Mouse (Mus musculus) brown adipose tissue, adult 24 weeks (tissue): Measurements from ENCODE around the gene Mgat4b. TPM values are rescaled to one million over a fixed set of nuclear protein-coding genes. Genes with fewer than 3 reads are reported as not detected.

Experiments used
- H3K27ac ChIP-seq: fragments of 200-500 bp; replicated peaks from 2 replicates; pipeline ENCODE4 v1.5.1; 2012; ENCODE audit warnings: low read depth, mild to moderate bottlenecking, low read length
- H3K4me1 ChIP-seq: fragments of 200-500 bp; 2 replicates; pipeline ENCODE4 v1.6.1; 2012; ENCODE audit warnings: low read length, mixed read lengths; ENCODE audit not compliant: control insufficient read depth, insufficient read depth, insufficient read length
- H3K4me3 ChIP-seq: fragments of 200-500 bp; 2 replicates; pipeline ENCODE4 v1.5.1; 2012; ENCODE audit warnings: low read depth, mild to moderate bottlenecking, low read length, moderate library complexity; ENCODE audit not compliant: insufficient read depth
- polyA plus RNA-seq: library from polyadenylated mRNA; stranded (reverse); fragments of >200 nt; gene quantifications from 2 replicates; pipeline ENCODE4 v1.2.4, GENCODE M21; 2012; ENCODE audit not compliant: missing spikeins, insufficient read depth, insufficient read length

Mgat4b gene
- polyA plus RNA-seq, 1 experiment = 57.6 TPM

- Histone ChIP-seq H3K4me3 (no peak overlapping the region), H3K27ac (no peak overlapping the region), H3K4me1 (peaks cover 6% of the 10 kb centered on the region)
Measured at GRCm38 (mm10) chr11:50269885-50270284, 59.2 kb downstream of the Mgat4b start.

- Histone ChIP-seq H3K27ac (no peak overlapping the region), H3K4me1 (peaks cover 12% of the 10 kb centered on the region), H3K4me3 (no peak overlapping the region)
Measured at GRCm38 (mm10) chr11:50272819-50273218, 62.1 kb downstream of the Mgat4b start.

GRCm38 (mm10) chr11:50275077-50275476 lies 64.4 kb downstream of the Mgat4b start:
- H3K4me1 ChIP-seq = peaks cover 12% of the 10 kb centered on the region
- H3K27ac ChIP-seq = no peak overlapping the region
- H3K4me3 ChIP-seq = no peak overlapping the region

GRCm38 (mm10) chr11:50275568-50276151 lies 65.0 kb downstream of the Mgat4b start:
- no peak overlapping the region for H3K4me3 ChIP-seq
- H3K4me1 ChIP-seq = peaks cover 12% of the 10 kb centered on the region
- H3K27ac ChIP-seq = no peak overlapping the region; the same call in 1 of the 2 replicates

- H3K4me3 ChIP-seq = no peak overlapping the region
- no peak overlapping the region for H3K27ac ChIP-seq
- peaks cover 8% of the 10 kb centered on the region for H3K4me1 ChIP-seq
Measured at GRCm38 (mm10) chr11:50277025-50277424, 66.3 kb downstream of the Mgat4b start.

GRCm38 (mm10) chr11:50277706-50278105 lies 67.0 kb downstream of the Mgat4b start:
- Histone ChIP-seq H3K27ac (no peak overlapping the region), H3K4me3 (no peak overlapping the region), H3K4me1 (peaks cover 8% of the 10 kb centered on the region)

GRCm38 (mm10) chr11:50279005-50279404 lies 68.3 kb downstream of the Mgat4b start:
- Histone ChIP-seq H3K4me1 (peaks cover 8% of the 10 kb centered on the region), H3K27ac (no peak overlapping the region), H3K4me3 (no peak overlapping the region)

GRCm38 (mm10) chr11:50280053-50280452 lies 69.4 kb downstream of the Mgat4b start:
- Histone ChIP-seq H3K4me3 (no peak overlapping the region), H3K27ac (no peak overlapping the region)

More at GRCm38 (mm10) chr11:50280053-50280452, 69.4 kb downstream of the Mgat4b start:
- peaks cover 6% of the 10 kb centered on the region for H3K4me1 ChIP-seq

Other genes with a start within 250 kb of the Mgat4b start
- 78.5 and 97.9 TPM in 2 replicates for gene Rnf130, start 185.5 kb upstream of the Mgat4b start, polyA plus RNA-seq
- gene Tbc1d9b, start 79.5 kb upstream of the Mgat4b start, polyA plus RNA-seq = 30.8 and 41.0 TPM in 2 replicates
- 3.0 and 6.3 TPM in 2 replicates for gene Mrnip, start 36.4 kb upstream of the Mgat4b start, polyA plus RNA-seq
- gene Sqstm1, start 63 bp upstream of the Mgat4b start, polyA plus RNA-seq = 216 and 235 TPM in 2 replicates
- gene Ltc4s, start 27.7 kb downstream of the Mgat4b start, polyA plus RNA-seq = 27.5 and 45.3 TPM in 2 replicates
- gene Maml1, start 81.4 kb downstream of the Mgat4b start, polyA plus RNA-seq = 3.9 and 5.5 TPM in 2 replicates
- 149 and 159 TPM in 2 replicates for gene Canx, start 114.8 kb downstream of the Mgat4b start, polyA plus RNA-seq
- gene Cby3, start 143.6 kb downstream of the Mgat4b start, polyA plus RNA-seq = not detected in 2 replicates
- 115 and 183 TPM in 2 replicates for gene Hnrnph1, start 166.1 kb downstream of the Mgat4b start, polyA plus RNA-seq
- gene Rufy1, start 220.2 kb downstream of the Mgat4b start, polyA plus RNA-seq = 17.2 and 19.5 TPM in 2 replicates